Mouse (Mus musculus) midbrain, embryonic 13.5 days (tissue): ENCODE results near the gene Ndufv1. TPM values are rescaled to one million over a fixed set of nuclear protein-coding genes. Genes with fewer than 3 reads are reported as not detected.
"Not testable (repeated sequence)": the region's sequence is repeated elsewhere in the genome, so short reads cannot be mapped to it uniquely, and the experiment has no call there.

Experiments used
- ATAC-seq: fragments of 200-750 bp; cut with Nextera tagmentation; 2 replicates; pipeline ENCODE4 v1.8.0; 2017; ENCODE audit warnings: mild to moderate bottlenecking, moderate TSS enrichment, moderate library complexity
- H3K27ac ChIP-seq: fragments of 300-500 bp; sonication (generic); 2 replicates; pipeline ENCODE4 v1.5.1; 2015; ENCODE audit warnings: inconsistent platforms, mild to moderate bottlenecking, moderate library complexity
- H3K27me3 ChIP-seq: fragments of 300-500 bp; sonication (generic); 2 replicates; pipeline ENCODE4 v1.6.1; 2015; ENCODE audit warnings: mild to moderate bottlenecking, inconsistent platforms
- H3K36me3 ChIP-seq: fragments of 300-500 bp; sonication (generic); 2 replicates; pipeline ENCODE4 v1.6.1; 2015; ENCODE audit warnings: mild to moderate bottlenecking, inconsistent platforms
- H3K4me1 ChIP-seq: fragments of 300-500 bp; sonication (generic); replicated peaks from 2 replicates; pipeline ENCODE4 v1.6.1; 2015; ENCODE audit warnings: inconsistent platforms
- H3K4me2 ChIP-seq: fragments of 300-500 bp; sonication (generic); replicated peaks from 2 replicates; pipeline ENCODE4 v1.6.1; 2015; ENCODE audit warnings: moderate library complexity, mild to moderate bottlenecking, inconsistent platforms
- H3K4me3 ChIP-seq: fragments of 300-500 bp; sonication (generic); replicated peaks from 2 replicates; pipeline ENCODE4 v1.5.1; 2015; ENCODE audit warnings: mild to moderate bottlenecking, inconsistent platforms
- H3K9ac ChIP-seq: fragments of 300-500 bp; sonication (generic); replicated peaks from 2 replicates; pipeline ENCODE4 v1.6.1; 2015; ENCODE audit warnings: mild to moderate bottlenecking, inconsistent platforms
- H3K9me3 ChIP-seq: fragments of 300-500 bp; sonication (generic); 2 replicates; pipeline ENCODE4 v1.6.1; 2016; ENCODE audit warnings: mild to moderate bottlenecking, inconsistent platforms
- WGBS: fragments of 180-500 bp; shearing (Covaris S2); methylation state at CpG from one replicate; pipeline ENCODE4 v1.1.7; 2015; 5-methylcytosine and 5-hydroxymethylcytosine counted together
- polyA plus RNA-seq: library from polyadenylated mRNA; unstranded; fragments of >200 nt; fragmentation: Nextera tagmentation; extraction: Ambion mirVana; gene quantifications from 2 replicates; pipeline ENCODE4 v1.2.1, GENCODE M21; 2015

Gene Ndufv1
- 203 and 210 TPM in 2 replicates for polyA plus RNA-seq

- Histone ChIP-seq H3K36me3 (peaks cover 31% of the 10 kb centered on the region), H3K9me3 (no peaks in the 10 kb centered on the region), H3K4me1 (peaks cover 16% of the 10 kb centered on the region), H3K9ac (peak within 1 kb of the TSS; percentile 79), H3K4me3 (peak within 1 kb of the TSS; percentile 88), H3K27ac (peak within 1 kb of the TSS; percentile 53), H3K27me3 (no peaks in the 10 kb centered on the region; the same call in 1 of the 2 replicates), H3K4me2 (peak within 1 kb of the TSS; percentile 73)
- peak; percentile 100 for ATAC-seq
- WGBS, result under 1% methylated on average over 45 of the region's 45 CpGs
Observed at GRCm38 (mm10) chr19:4012432-4013022, at the start of gene Ndufv1. Gene Ndufv1 (minus strand): TSS chr19:4012806.

GRCm38 (mm10) chr19:4060899-4061465, 48.4 kb upstream of the Ndufv1 start:
- Histone ChIP-seq H3K9ac (no peak overlapping the region), H3K4me2 (no peak overlapping the region), H3K27ac (no peak overlapping the region), H3K27me3 (no peaks in the 10 kb centered on the region), H3K36me3 (no peaks in the 10 kb centered on the region), H3K4me1 (no peaks in the 10 kb centered on the region), H3K4me3 (no peak overlapping the region), H3K9me3 (no peaks in the 10 kb centered on the region)
- no peak for ATAC-seq
- WGBS, result 86% methylated on average over 6 of the region's 6 CpGs

DNA sequence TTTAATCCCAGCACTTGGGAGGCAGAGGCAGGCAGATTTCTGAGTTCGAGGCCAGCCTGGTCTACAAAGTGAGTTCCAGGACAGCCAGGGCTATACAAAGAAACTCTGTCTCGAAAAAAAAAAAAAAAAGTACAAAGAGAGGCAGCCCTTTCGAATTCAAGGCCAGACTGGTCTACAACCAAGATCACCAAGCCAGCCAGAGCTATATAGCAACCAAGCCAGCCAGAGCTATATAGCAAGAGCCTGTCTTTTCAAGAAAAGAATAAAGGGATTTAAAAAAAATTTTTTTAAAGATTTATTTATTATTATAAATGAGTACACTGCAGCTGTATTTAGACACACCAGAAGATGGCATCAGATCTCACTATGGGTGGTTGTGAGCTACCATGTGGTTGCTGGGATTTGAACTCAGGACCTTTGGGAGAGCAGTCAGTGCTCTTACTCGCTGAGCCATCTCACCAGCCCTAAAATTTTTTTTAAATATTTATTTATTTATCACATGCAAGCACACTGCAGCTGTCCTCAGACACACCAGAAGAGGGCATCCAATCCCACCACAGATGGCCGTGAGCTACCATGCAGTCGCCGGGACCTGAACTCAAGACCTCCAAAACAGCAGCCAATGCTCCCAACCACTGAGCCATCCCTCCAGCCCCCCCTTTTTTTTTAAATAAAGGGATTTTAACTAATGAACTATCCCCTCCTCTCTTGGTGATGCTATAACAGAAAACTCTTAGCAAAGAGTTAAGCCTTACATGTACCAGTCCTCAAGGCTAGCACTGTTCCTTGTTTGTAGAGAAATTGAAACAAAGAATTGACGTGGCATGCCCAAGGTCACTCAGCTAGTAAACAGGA, 47.7 kb upstream of the Ndufv1 start:
- ATAC-seq, H3K9me3 ChIP-seq, H3K27ac ChIP-seq, H3K27me3 ChIP-seq, H3K4me3 ChIP-seq, H3K9ac ChIP-seq, H3K36me3 ChIP-seq, H3K4me2 ChIP-seq, H3K4me1 ChIP-seq: not testable (repeated sequence)
- WGBS, result 88% methylated on average over 8 of the region's 8 CpGs

GRCm38 (mm10) chr19:4059069-4059740, 46.6 kb upstream of the Ndufv1 start, which contains the start of gene Gstp3:
Gene Gstp3 (minus strand): TSS chr19:4059569.
- no peak within 1 kb of the TSS for H3K4me3 ChIP-seq
- no peaks in the 10 kb centered on the region for H3K27me3 ChIP-seq
- ATAC-seq, result no peak
- H3K27ac ChIP-seq, result no peak within 1 kb of the TSS
- no peaks in the 10 kb centered on the region for H3K9me3 ChIP-seq
- no peaks in the 10 kb centered on the region for H3K4me1 ChIP-seq
- WGBS, result 86% methylated on average over 15 of the region's 15 CpGs
- no peaks in the 10 kb centered on the region for H3K36me3 ChIP-seq
- H3K9ac ChIP-seq, result no peak within 1 kb of the TSS
- no peak within 1 kb of the TSS for H3K4me2 ChIP-seq

DNA sequence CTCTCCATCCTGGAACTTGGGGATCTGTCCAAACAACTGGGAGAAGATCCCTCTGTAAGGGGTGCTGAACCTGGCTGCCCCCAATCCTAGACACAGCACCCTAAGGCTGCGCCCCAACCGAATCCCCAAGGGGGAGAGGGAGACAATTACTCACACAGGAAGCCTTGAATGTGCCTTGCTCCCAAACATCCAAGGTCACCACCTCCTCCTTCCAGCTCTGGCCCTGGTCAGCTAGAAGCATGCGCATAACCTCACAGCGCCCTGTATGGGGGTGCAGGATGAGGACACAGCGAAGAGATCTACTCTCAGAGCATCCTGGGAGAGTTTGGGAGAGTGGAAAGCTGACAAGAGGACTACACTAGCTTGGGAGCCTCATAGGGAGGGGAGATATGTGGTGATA, 46.0 kb upstream of the Ndufv1 start:
- Histone ChIP-seq H3K36me3 (no peaks in the 10 kb centered on the region), H3K9me3 (no peaks in the 10 kb centered on the region), H3K4me1 (no peaks in the 10 kb centered on the region), H3K27me3 (no peaks in the 10 kb centered on the region), H3K4me2 (no peak overlapping the region), H3K4me3 (no peak overlapping the region), H3K9ac (no peak overlapping the region), H3K27ac (no peak overlapping the region)
- 96% methylated on average over 5 of the region's 5 CpGs for WGBS
- ATAC-seq, result no peak

DNA sequence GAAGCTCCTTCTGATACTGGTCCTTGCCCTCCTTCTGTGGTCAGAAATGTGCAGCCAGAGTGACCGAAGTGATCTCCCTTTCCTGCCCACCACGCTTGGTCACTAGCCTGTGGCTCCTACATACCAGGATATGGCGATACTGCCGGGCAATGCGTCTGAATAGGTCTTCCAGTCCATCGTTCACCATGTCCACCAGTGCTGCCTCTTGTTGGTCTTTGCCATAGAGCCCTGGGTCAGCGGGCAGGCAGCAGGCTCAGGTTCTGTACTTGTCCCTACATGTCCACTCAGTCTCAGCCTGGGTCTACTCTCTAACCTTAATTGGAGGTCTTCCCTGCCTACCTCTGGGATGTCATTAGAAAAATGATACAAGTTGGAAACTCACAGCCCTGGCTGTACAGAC, 45.4 kb upstream of the Ndufv1 start:
- H3K4me2 ChIP-seq, result no peak overlapping the region
- H3K4me3 ChIP-seq, result no peak overlapping the region
- no peaks in the 10 kb centered on the region for H3K4me1 ChIP-seq
- no peaks in the 10 kb centered on the region for H3K9me3 ChIP-seq
- H3K27ac ChIP-seq, result no peak overlapping the region
- WGBS, result 96% methylated on average over 7 of the region's 7 CpGs
- H3K9ac ChIP-seq, result no peak overlapping the region
- H3K27me3 ChIP-seq, result no peaks in the 10 kb centered on the region
- no peaks in the 10 kb centered on the region for H3K36me3 ChIP-seq
- ATAC-seq, result no peak

DNA sequence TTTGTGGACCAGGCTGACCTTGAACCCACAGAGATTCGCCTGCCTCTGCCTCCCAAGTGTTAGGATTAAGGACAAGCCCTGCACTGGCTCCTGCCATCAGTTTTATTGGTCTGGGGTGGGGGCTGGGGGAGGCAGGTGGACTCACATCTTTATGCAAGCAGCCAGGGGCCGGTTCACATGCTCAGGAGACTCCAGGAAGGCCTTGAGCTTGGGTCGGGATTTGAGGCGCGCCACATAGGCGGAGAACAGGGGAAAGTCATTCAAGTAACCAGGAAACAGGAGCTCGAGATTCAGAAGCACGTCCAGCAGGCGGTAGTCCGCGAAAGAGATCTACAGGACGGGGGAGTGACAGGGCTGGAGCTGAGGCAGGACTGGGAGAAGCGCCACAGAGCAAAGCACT, 44.8 kb upstream of the Ndufv1 start:
- 87% methylated on average over 13 of the region's 13 CpGs for WGBS
- no peak for ATAC-seq
- H3K4me3 ChIP-seq, result no peak overlapping the region
- no peak overlapping the region for H3K27ac ChIP-seq
- H3K36me3 ChIP-seq, result no peaks in the 10 kb centered on the region
- no peaks in the 10 kb centered on the region for H3K9me3 ChIP-seq
- H3K4me1 ChIP-seq, result no peaks in the 10 kb centered on the region
- H3K4me2 ChIP-seq, result no peak overlapping the region
- H3K27me3 ChIP-seq, result no peaks in the 10 kb centered on the region
- no peak overlapping the region for H3K9ac ChIP-seq

- Histone ChIP-seq H3K4me2 (no peak overlapping the region), H3K9ac (no peak overlapping the region), H3K36me3 (no peaks in the 10 kb centered on the region), H3K27ac (no peak overlapping the region), H3K9me3 (no peaks in the 10 kb centered on the region), H3K4me3 (no peak overlapping the region), H3K27me3 (no peaks in the 10 kb centered on the region), H3K4me1 (no peaks in the 10 kb centered on the region)
- no peak for ATAC-seq
- 38% methylated on average over 4 of the region's 4 CpGs for WGBS
Observed at GRCm38 (mm10) chr19:4056727-4057126, 44.1 kb upstream of the Ndufv1 start.

GRCm38 (mm10) chr19:4055947-4056693, 43.5 kb upstream of the Ndufv1 start:
- H3K4me2 ChIP-seq, result no peak overlapping the region
- H3K9me3 ChIP-seq, result no peaks in the 10 kb centered on the region
- WGBS, result 71% methylated on average over 15 of the region's 15 CpGs
- no peak overlapping the region for H3K27ac ChIP-seq
- H3K4me1 ChIP-seq, result no peaks in the 10 kb centered on the region
- H3K4me3 ChIP-seq, result no peak overlapping the region
- no peaks in the 10 kb centered on the region for H3K36me3 ChIP-seq
- H3K27me3 ChIP-seq, result no peaks in the 10 kb centered on the region
- no peak overlapping the region for H3K9ac ChIP-seq
- no peak for ATAC-seq

GRCm38 (mm10) chr19:4055216-4055946, 42.8 kb upstream of the Ndufv1 start:
- WGBS, result 66% methylated on average over 8 of the region's 8 CpGs
- Histone ChIP-seq H3K4me3 (no peak overlapping the region), H3K9ac (no peak overlapping the region), H3K27me3 (no peaks in the 10 kb centered on the region), H3K9me3 (no peaks in the 10 kb centered on the region), H3K36me3 (no peaks in the 10 kb centered on the region), H3K27ac (no peak overlapping the region), H3K4me1 (no peaks in the 10 kb centered on the region), H3K4me2 (no peak overlapping the region)
- ATAC-seq, result no peak

DNA sequence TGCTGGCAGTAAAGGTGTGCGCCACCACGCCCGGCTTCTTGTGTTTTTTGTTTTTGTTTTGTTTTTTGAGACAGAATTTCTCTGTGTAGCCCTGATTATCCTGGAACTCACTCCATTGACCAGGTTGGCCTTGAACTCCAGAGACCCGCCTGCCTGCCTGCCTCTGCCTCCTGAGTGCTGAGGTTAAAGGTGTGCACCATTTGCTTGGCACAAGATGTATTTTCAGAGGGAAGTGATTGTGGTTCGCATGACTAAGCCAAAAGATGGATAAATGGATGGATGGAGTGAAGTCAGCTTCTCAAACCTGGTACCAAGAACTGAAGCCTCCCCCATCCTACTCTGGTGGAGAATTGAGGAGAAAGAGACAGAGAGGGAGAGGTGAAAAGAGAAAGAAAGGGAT, 42.0 kb upstream of the Ndufv1 start:
- H3K27ac ChIP-seq, result no peak overlapping the region
- no peak overlapping the region for H3K4me3 ChIP-seq
- H3K27me3 ChIP-seq, result no peaks in the 10 kb centered on the region
- H3K4me1 ChIP-seq, result no peaks in the 10 kb centered on the region
- H3K9me3 ChIP-seq, result no peaks in the 10 kb centered on the region
- no peak overlapping the region for H3K9ac ChIP-seq
- no peak for ATAC-seq
- H3K4me2 ChIP-seq, result no peak overlapping the region
- 87% methylated on average over 5 of the region's 5 CpGs for WGBS
- H3K36me3 ChIP-seq, result no peaks in the 10 kb centered on the region
